Mouse (Mus musculus): ENCODE measurements around the gene Usp21. TPM values are rescaled to one million over a fixed set of nuclear protein-coding genes. Genes with fewer than 3 reads are reported as not detected.

The Usp21 gene
- polyA plus RNA-seq, 1 experiment from 2014 or later, result 101 TPM

GRCm38 (mm10) chr1:171270573-171270900, 17.3 kb downstream of the Usp21 start:
- Histone ChIP-seq H3K4me1 (ENCODE audit: insufficient read depth, low read length) (peaks cover 11% of the 10 kb centered on the region), H3K27ac (ENCODE audit: low read length) (peak overlapping the region; percentile 87), H3K4me3 (ENCODE audit: low read length) (peak overlapping the region; percentile 84), H3K27me3 (ENCODE audit: insufficient read depth, low read length) (no peaks in the 10 kb centered on the region), H3K4me2 (replicated peaks; ENCODE audit: low read depth, low read length) (peak overlapping the region; percentile 77), H3K9ac (replicated peaks; ENCODE audit: low read length) (peak overlapping the region; percentile 76), H3K9me3 (ENCODE audit: low read length) (no peaks in the 10 kb centered on the region), H3K36me3 (ENCODE audit: insufficient read depth, low read length) (peaks cover 29% of the 10 kb centered on the region)
- 0% methylated on average over 19 of the region's 19 CpGs for WGBS
- peak; percentile 90 for ATAC-seq (ENCODE audit: low FRiP score, low TSS enrichment)

- Histone ChIP-seq H3K27ac (ENCODE audit: low read length) (peak within 1 kb of the TSS; percentile 87), H3K4me1 (ENCODE audit: insufficient read depth, low read length) (peaks cover 11% of the 10 kb centered on the region), H3K36me3 (ENCODE audit: insufficient read depth, low read length) (peaks cover 23% of the 10 kb centered on the region), H3K4me2 (replicated peaks; ENCODE audit: low read depth, low read length) (peak within 1 kb of the TSS; percentile 77), H3K27me3 (ENCODE audit: insufficient read depth, low read length) (no peaks in the 10 kb centered on the region), H3K4me3 (ENCODE audit: low read length) (peak within 1 kb of the TSS; percentile 84), H3K9me3 (ENCODE audit: low read length) (no peaks in the 10 kb centered on the region), H3K9ac (replicated peaks; ENCODE audit: low read length) (peak within 1 kb of the TSS; percentile 76)
- ATAC-seq (ENCODE audit: low FRiP score, low TSS enrichment), result peak; percentile 94
- WGBS, result 3% methylated on average over 36 of the region's 36 CpGs
Measured at GRCm38 (mm10) chr1:171269848-171270572, 17.8 kb downstream of the Usp21 start, which contains the start of gene B4galt3. B4galt3 (plus strand) TSS chr1:171270328.

DNA sequence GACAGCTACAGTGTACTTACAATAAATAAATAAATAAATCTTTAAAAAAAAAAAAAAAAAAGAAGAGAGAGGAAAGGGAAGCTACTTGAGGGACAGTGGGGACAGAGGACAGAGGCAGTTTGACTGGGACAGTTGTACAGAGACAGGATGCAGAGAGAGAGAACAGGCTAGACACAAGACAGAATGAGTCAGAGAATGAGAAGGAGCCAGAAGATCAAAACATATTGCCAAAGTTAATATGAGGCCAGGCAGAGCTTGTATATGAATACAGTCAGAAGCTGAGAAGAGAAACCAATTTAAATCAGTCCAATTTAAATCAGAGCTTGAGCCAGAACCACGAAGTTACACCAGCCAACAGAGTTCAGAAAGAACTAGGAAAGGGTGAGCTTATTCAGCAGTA, 19.4 kb downstream of the Usp21 start:
- WGBS, result 63% methylated on average over 1 of the region's 1 CpGs
- Histone ChIP-seq H3K9me3 (ENCODE audit: low read length) (no peaks in the 10 kb centered on the region), H3K4me3 (ENCODE audit: low read length) (no peak overlapping the region), H3K9ac (replicated peaks; ENCODE audit: low read length) (no peak overlapping the region), H3K4me2 (replicated peaks; ENCODE audit: low read depth, low read length) (no peak overlapping the region), H3K36me3 (ENCODE audit: insufficient read depth, low read length) (peaks cover 8% of the 10 kb centered on the region), H3K4me1 (ENCODE audit: insufficient read depth, low read length) (peaks cover 11% of the 10 kb centered on the region), H3K27ac (ENCODE audit: low read length) (no peak overlapping the region), H3K27me3 (ENCODE audit: insufficient read depth, low read length) (no peaks in the 10 kb centered on the region)
- ATAC-seq (ENCODE audit: low FRiP score, low TSS enrichment), result no peak

- Histone ChIP-seq H3K36me3 (ENCODE audit: insufficient read depth, low read length) (no peaks in the 10 kb centered on the region), H3K27ac (ENCODE audit: low read length) (no peak overlapping the region), H3K27me3 (ENCODE audit: insufficient read depth, low read length) (no peaks in the 10 kb centered on the region), H3K4me1 (ENCODE audit: insufficient read depth, low read length) (peaks cover 12% of the 10 kb centered on the region), H3K9me3 (ENCODE audit: low read length) (no peaks in the 10 kb centered on the region), H3K4me3 (ENCODE audit: low read length) (no peak overlapping the region), H3K9ac (replicated peaks; ENCODE audit: low read length) (no peak overlapping the region), H3K4me2 (replicated peaks; ENCODE audit: low read depth, low read length) (no peak overlapping the region)
- no peak for ATAC-seq (ENCODE audit: low FRiP score, low TSS enrichment)
- 59% methylated on average over 4 of the region's 4 CpGs for WGBS
Measured at GRCm38 (mm10) chr1:171265971-171266744, 21.6 kb downstream of the Usp21 start.

GRCm38 (mm10) chr1:171263666-171264461, 23.9 kb downstream of the Usp21 start:
- Histone ChIP-seq H3K9ac (replicated peaks; ENCODE audit: low read length) (no peak overlapping the region), H3K36me3 (ENCODE audit: insufficient read depth, low read length) (peaks cover 2% of the 10 kb centered on the region; the same call in 1 of the 2 replicates), H3K4me1 (ENCODE audit: insufficient read depth, low read length) (peaks cover 8% of the 10 kb centered on the region), H3K9me3 (ENCODE audit: low read length) (no peaks in the 10 kb centered on the region), H3K27ac (ENCODE audit: low read length) (peak overlapping the region; percentile 94), H3K4me2 (replicated peaks; ENCODE audit: low read depth, low read length) (no peak overlapping the region; the same call in 1 of the 2 replicates), H3K4me3 (ENCODE audit: low read length) (no peak overlapping the region), H3K27me3 (ENCODE audit: insufficient read depth, low read length) (no peaks in the 10 kb centered on the region)
- WGBS, result 85% methylated on average over 3 of the region's 3 CpGs
- 0 out of 2 replicates have a peak, but pooled peaks have one; percentile 1 for ATAC-seq (ENCODE audit: low FRiP score, low TSS enrichment)

DNA sequence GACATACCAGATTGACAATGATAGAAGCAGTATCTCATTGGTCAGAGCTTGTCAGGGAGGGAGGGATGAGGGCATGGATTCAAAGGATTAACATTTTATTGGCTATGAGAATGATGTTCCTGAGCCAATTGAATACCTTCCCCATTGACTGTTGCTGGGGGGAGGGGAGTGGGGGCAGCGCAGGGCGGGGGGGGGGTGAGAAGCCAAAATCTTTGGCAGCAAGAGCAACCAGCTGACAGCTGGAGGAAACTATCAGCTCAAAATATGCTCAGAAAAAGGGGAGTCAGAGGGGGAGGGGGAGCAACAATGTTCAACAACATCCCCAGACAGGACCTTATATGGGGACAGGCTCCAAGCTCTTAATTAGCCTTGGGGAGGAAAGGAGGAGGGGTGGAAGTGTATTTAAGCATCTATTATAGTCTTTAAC, 24.6 kb downstream of the Usp21 start:
- ATAC-seq (ENCODE audit: low FRiP score, low TSS enrichment), result peak; percentile 89
- Histone ChIP-seq H3K9ac (replicated peaks; ENCODE audit: low read length) (no peak overlapping the region), H3K4me3 (ENCODE audit: low read length) (no peak overlapping the region), H3K9me3 (ENCODE audit: low read length) (no peaks in the 10 kb centered on the region), H3K4me2 (replicated peaks; ENCODE audit: low read depth, low read length) (peak overlapping the region; percentile 28), H3K27me3 (ENCODE audit: insufficient read depth, low read length) (no peaks in the 10 kb centered on the region), H3K4me1 (ENCODE audit: insufficient read depth, low read length) (peaks cover 8% of the 10 kb centered on the region), H3K36me3 (ENCODE audit: insufficient read depth, low read length) (peaks cover 5% of the 10 kb centered on the region; the same call in 1 of the 2 replicates), H3K27ac (ENCODE audit: low read length) (peak overlapping the region; percentile 94)
- 8% methylated on average over 2 of the region's 2 CpGs for WGBS

DNA sequence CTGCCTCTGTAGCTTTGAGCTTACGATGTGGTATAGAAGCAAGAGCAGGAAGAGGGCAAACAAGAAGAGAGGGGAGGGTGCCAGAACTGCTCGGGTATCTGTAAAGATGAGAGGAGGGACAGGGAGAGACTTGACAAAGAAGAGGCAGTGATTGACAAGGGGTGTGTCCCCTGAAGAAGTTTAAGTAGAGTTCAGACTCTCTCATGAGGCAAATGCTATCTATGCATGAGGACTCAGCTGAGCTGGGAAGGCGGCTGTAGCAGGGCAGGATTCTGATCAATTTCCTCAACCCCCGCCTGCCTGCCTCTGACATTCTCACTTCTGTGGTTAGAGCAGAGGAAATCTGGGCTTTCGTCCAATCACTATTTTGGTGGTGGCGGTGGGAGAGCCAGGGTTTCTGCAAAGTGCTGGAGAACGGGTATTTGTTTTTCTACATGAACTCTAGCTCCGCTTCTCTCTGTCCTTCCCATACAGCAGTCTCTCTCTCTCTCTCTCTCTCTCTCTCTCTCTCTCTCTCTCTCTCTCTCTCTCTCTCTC, 25.1 kb downstream of the Usp21 start:
- Histone ChIP-seq H3K4me3 (ENCODE audit: low read length) (peak overlapping the region; percentile 19), H3K4me2 (replicated peaks; ENCODE audit: low read depth, low read length) (peak overlapping the region; percentile 28), H3K9me3 (ENCODE audit: low read length) (no peaks in the 10 kb centered on the region), H3K27me3 (ENCODE audit: insufficient read depth, low read length) (no peaks in the 10 kb centered on the region), H3K9ac (replicated peaks; ENCODE audit: low read length) (peak overlapping the region; percentile 58), H3K4me1 (ENCODE audit: insufficient read depth, low read length) (peaks cover 8% of the 10 kb centered on the region), H3K27ac (ENCODE audit: low read length) (peak overlapping the region; percentile 90), H3K36me3 (ENCODE audit: insufficient read depth, low read length) (peaks cover 6% of the 10 kb centered on the region; the same call in 1 of the 2 replicates)
- peak; percentile 85 for ATAC-seq (ENCODE audit: low FRiP score, low TSS enrichment)
- WGBS, result 4% methylated on average over 8 of the region's 8 CpGs

DNA sequence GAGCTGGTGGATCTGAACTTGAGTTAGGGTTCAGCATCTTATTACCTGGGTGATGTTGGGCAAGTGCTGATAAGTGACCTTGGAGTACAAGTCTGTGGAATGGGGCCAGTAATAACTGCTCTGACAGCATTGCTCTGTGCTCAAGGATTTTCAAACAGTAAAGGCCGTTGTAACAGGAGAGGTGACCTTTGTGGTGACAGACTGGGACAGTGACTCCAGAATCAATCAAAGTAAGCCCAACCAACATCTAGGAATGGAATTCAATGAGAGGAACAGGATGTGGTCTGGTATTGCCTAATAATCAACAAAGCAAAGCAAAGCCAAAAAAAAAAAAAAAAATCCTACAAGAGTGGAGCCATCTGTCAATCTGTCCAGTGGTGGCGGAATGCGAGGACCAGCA, 27.5 kb downstream of the Usp21 start:
- no peak overlapping the region for H3K27ac ChIP-seq (ENCODE audit: low read length)
- no peaks in the 10 kb centered on the region for H3K9me3 ChIP-seq (ENCODE audit: low read length)
- WGBS, result 44% methylated on average over 3 of the region's 3 CpGs
- H3K27me3 ChIP-seq (ENCODE audit: insufficient read depth, low read length), result no peaks in the 10 kb centered on the region
- H3K4me3 ChIP-seq (ENCODE audit: low read length), result no peak overlapping the region
- H3K9ac ChIP-seq (replicated peaks; ENCODE audit: low read length), result no peak overlapping the region
- peaks cover 8% of the 10 kb centered on the region for H3K4me1 ChIP-seq (ENCODE audit: insufficient read depth, low read length)
- H3K4me2 ChIP-seq (replicated peaks; ENCODE audit: low read depth, low read length), result no peak overlapping the region
- H3K36me3 ChIP-seq (ENCODE audit: insufficient read depth, low read length), result peaks cover 9% of the 10 kb centered on the region; the same call in 1 of the 2 replicates
- no peak for ATAC-seq (ENCODE audit: low FRiP score, low TSS enrichment)

DNA sequence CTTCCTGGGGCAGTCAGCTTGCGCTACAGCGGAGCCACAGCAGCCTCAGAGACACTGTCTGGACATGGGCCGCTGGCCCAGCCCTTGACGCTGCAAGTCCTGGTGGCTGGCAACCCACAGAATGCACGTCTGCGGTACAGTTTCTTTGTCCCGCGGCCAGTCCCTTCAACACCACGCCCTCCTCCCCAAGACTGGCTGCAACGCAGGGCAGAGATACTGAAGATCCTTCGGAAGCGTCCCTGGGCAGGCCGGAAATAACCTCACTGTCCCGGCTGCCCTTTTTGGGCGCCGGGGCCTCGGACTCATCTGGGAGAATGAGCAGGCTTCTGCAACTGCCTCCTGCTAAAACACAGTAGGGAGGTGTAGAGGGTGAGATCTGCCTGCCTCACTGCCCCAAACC, 28.9 kb downstream of the Usp21 start:
- peaks cover 12% of the 10 kb centered on the region for H3K36me3 ChIP-seq (ENCODE audit: insufficient read depth, low read length)
- no peak overlapping the region for H3K9ac ChIP-seq (replicated peaks; ENCODE audit: low read length)
- no peak overlapping the region for H3K4me3 ChIP-seq (ENCODE audit: low read length)
- no peaks in the 10 kb centered on the region for H3K9me3 ChIP-seq (ENCODE audit: low read length)
- no peak for ATAC-seq (ENCODE audit: low FRiP score, low TSS enrichment)
- no peak overlapping the region for H3K27ac ChIP-seq (ENCODE audit: low read length)
- H3K27me3 ChIP-seq (ENCODE audit: insufficient read depth, low read length), result no peaks in the 10 kb centered on the region
- H3K4me2 ChIP-seq (replicated peaks; ENCODE audit: low read depth, low read length), result no peak overlapping the region
- 83% methylated on average over 17 of the region's 17 CpGs for WGBS
- H3K4me1 ChIP-seq (ENCODE audit: insufficient read depth, low read length), result peaks cover 8% of the 10 kb centered on the region
